Mouse (Mus musculus) neural tube, embryonic 13.5 days (tissue): ENCODE data around the gene Tmem135. TPM values are rescaled to one million over a fixed set of nuclear protein-coding genes. Genes with fewer than 3 reads are reported as not detected.
"Not testable (repeated sequence)": the region's sequence is repeated elsewhere in the genome, so short reads cannot be mapped to it uniquely, and the experiment has no call there.

Experiments used
- ATAC-seq: fragments of 200-750 bp; cut with Nextera tagmentation; 2 replicates; pipeline ENCODE4 v1.8.0; 2017; ENCODE audit warnings: low read depth, mild to moderate bottlenecking, moderate TSS enrichment, moderate library complexity
- H3K27ac ChIP-seq: fragments of 300-500 bp; sonication (generic); replicated peaks from 2 replicates; pipeline ENCODE4 v1.5.1; 2015; ENCODE audit warnings: moderate library complexity, mild to moderate bottlenecking, inconsistent platforms
- H3K27me3 ChIP-seq: fragments of 300-500 bp; sonication (generic); 2 replicates; pipeline ENCODE4 v1.6.1; 2015; ENCODE audit warnings: mild to moderate bottlenecking, inconsistent platforms
- H3K36me3 ChIP-seq: fragments of 300-500 bp; sonication (generic); 2 replicates; pipeline ENCODE4 v1.6.1; 2015; ENCODE audit warnings: mild to moderate bottlenecking, inconsistent platforms
- H3K4me1 ChIP-seq: fragments of 300-500 bp; sonication (generic); replicated peaks from 2 replicates; pipeline ENCODE4 v1.6.1; 2015; ENCODE audit warnings: inconsistent platforms
- H3K4me2 ChIP-seq: fragments of 300-500 bp; sonication (generic); 2 replicates; pipeline ENCODE4 v1.6.1; 2015; ENCODE audit warnings: inconsistent platforms, mild to moderate bottlenecking, moderate library complexity
- H3K4me3 ChIP-seq: fragments of 300-500 bp; sonication (generic); 2 replicates; pipeline ENCODE4 v1.5.1; 2015; ENCODE audit warnings: mild to moderate bottlenecking, inconsistent platforms
- H3K9ac ChIP-seq: fragments of 300-500 bp; sonication (generic); 2 replicates; pipeline ENCODE4 v1.6.1; 2015; ENCODE audit warnings: moderate library complexity, mild to moderate bottlenecking, inconsistent platforms
- H3K9me3 ChIP-seq: fragments of 300-500 bp; sonication (generic); 2 replicates; pipeline ENCODE4 v1.6.1; 2016; ENCODE audit warnings: inconsistent platforms
- WGBS: fragments of 180-500 bp; shearing (Covaris S2); methylation state at CpG from one replicate; pipeline ENCODE4 v1.1.7; 2015; 5-methylcytosine and 5-hydroxymethylcytosine counted together
- polyA plus RNA-seq: library from polyadenylated mRNA; unstranded; fragments of >200 nt; fragmentation: Nextera tagmentation; extraction: Ambion mirVana; gene quantifications from 2 replicates; pipeline ENCODE4 v1.2.1, GENCODE M21; 2015

Tmem135 gene
- polyA plus RNA-seq, 1 experiment from 2014 or later = 21.3 TPM

DNA sequence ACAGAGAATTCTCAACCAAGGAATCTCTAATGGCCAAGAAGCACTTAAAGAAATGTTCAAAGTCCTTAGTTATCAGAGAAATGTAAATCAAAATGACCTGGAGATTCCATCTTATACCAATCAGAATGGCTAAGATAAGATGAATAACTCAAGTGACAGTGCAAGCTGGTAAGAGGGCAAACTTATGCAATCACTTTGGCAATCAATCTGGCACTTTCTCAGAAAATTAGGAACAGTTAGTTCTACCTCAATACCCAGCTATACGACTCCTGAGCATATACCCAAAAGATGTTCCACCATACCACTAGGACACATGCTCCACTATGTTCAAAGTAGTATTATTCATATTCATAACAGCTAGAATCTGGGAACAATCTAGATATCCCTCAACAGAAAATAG is 74.1 kb downstream of the Tmem135 start:
- Histone ChIP-seq H3K27me3 (no peaks in the 10 kb centered on the region), H3K4me2 (no peak overlapping the region), H3K4me3 (no peak overlapping the region), H3K4me1 (0 out of 2 replicates have a peak, but pooled peaks cover 2% of the 10 kb centered on the region), H3K36me3 (no peaks in the 10 kb centered on the region), H3K9ac (no peak overlapping the region), H3K27ac (no peak overlapping the region), H3K9me3 (no peaks in the 10 kb centered on the region)
- WGBS = 91% methylated on average over 1 of the region's 1 CpGs
- no peak for ATAC-seq

DNA sequence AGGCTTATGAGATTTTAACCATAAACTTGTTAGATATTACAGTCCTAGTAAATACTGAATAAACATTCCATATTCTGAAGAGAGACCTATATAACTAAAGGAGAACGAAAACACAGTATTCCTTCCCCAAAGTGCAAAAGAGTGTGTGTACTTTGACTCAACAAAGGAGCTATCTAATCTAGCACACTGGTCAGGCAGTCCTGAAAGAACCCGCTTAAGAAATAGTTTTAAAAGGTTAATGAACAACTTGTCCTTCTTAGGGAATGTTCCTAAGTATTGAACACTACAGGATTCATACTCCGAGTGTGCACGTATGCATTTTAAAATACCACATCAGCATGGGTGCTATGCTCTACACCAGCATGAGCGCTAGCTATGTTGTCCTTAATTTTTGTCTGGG is 76.3 kb downstream of the Tmem135 start:
- Histone ChIP-seq H3K36me3 (no peaks in the 10 kb centered on the region), H3K9me3 (no peaks in the 10 kb centered on the region), H3K4me2 (no peak overlapping the region), H3K9ac (no peak overlapping the region), H3K4me3 (no peak overlapping the region), H3K27me3 (no peaks in the 10 kb centered on the region), H3K4me1 (no peaks in the 10 kb centered on the region), H3K27ac (no peak overlapping the region)
- ATAC-seq = no peak
- WGBS = 94% methylated on average over 5 of the region's 5 CpGs

- Histone ChIP-seq H3K9ac (no peak overlapping the region), H3K27ac (no peak overlapping the region), H3K4me2 (no peak overlapping the region), H3K9me3 (no peaks in the 10 kb centered on the region), H3K27me3 (no peaks in the 10 kb centered on the region), H3K36me3 (no peaks in the 10 kb centered on the region), H3K4me3 (no peak overlapping the region), H3K4me1 (no peaks in the 10 kb centered on the region)
- no peak for ATAC-seq
- WGBS = 86% methylated on average over 4 of the region's 4 CpGs
These were observed 77.3 kb downstream of the Tmem135 start for GRCm38 (mm10) chr7:89326761-89327160.

DNA sequence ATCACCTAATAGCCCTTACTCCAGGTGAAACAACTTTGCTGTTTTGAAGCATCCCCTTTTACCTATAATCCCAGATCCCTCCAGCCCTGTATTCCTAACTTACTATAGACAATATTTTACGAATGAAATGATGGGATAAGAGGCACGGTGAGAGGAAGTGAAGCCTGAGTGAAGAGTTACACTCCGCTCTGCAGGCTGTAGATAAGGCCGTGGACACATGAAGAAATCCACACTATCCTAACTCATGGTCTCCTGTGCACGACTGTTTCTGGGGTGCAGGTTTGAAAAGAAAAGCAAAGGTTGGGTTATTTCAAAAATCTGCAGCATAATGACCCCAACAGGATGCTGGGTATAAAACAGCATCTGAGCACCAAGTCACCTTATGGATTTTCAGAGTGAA is 77.8 kb downstream of the Tmem135 start:
- Histone ChIP-seq H3K4me1 (no peaks in the 10 kb centered on the region), H3K27ac (no peak overlapping the region), H3K36me3 (no peaks in the 10 kb centered on the region), H3K27me3 (no peaks in the 10 kb centered on the region), H3K9me3 (no peaks in the 10 kb centered on the region), H3K4me3 (no peak overlapping the region), H3K4me2 (no peak overlapping the region), H3K9ac (no peak overlapping the region)
- WGBS = 91% methylated on average over 5 of the region's 5 CpGs
- no peak for ATAC-seq

GRCm38 (mm10) chr7:89322741-89323140 is 81.3 kb downstream of the Tmem135 start:
- not testable (repeated sequence) for H3K4me3 ChIP-seq, H3K4me2 ChIP-seq, H3K4me1 ChIP-seq, ATAC-seq, H3K9me3 ChIP-seq, H3K27me3 ChIP-seq, H3K36me3 ChIP-seq, H3K27ac ChIP-seq, H3K9ac ChIP-seq
- 93% methylated on average over 4 of the region's 4 CpGs for WGBS

- Histone ChIP-seq H3K27me3 (no peaks in the 10 kb centered on the region), H3K9me3 (no peaks in the 10 kb centered on the region), H3K4me1 (no peaks in the 10 kb centered on the region), H3K9ac (no peak overlapping the region), H3K27ac (no peak overlapping the region), H3K4me2 (no peak overlapping the region), H3K36me3 (no peaks in the 10 kb centered on the region), H3K4me3 (no peak overlapping the region)
- 89% methylated on average over 1 of the region's 1 CpGs for WGBS
- ATAC-seq = no peak
These were observed 84.7 kb downstream of the Tmem135 start for GRCm38 (mm10) chr7:89319351-89319750.

GRCm38 (mm10) chr7:89317088-89317487 is 86.9 kb downstream of the Tmem135 start:
- H3K4me2 ChIP-seq, H3K36me3 ChIP-seq, H3K4me3 ChIP-seq, H3K4me1 ChIP-seq, H3K27ac ChIP-seq, ATAC-seq, H3K9ac ChIP-seq, H3K27me3 ChIP-seq, H3K9me3 ChIP-seq: not testable (repeated sequence)
- 81% methylated on average over 1 of the region's 1 CpGs for WGBS

DNA sequence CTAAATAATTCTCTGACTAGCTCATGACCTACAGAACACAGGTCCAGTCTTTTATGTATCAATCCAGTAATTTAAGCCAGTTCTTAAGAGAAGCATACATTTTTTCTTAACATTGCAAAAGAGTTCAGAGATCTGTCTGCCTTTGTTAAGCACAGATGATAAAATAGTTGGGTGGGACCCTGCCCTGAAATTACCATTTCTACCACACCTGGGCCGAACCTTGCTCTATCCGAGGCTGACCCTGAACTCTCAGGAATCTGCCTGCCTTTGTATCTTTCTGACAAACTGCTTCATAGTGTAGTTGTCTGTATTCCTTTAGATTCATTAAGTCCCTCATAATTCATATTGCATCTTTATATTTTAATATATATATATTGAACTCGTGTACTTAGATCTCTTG is 87.9 kb downstream of the Tmem135 start:
- Histone ChIP-seq H3K4me1 (no peaks in the 10 kb centered on the region), H3K36me3 (no peaks in the 10 kb centered on the region), H3K27ac (no peak overlapping the region), H3K27me3 (no peaks in the 10 kb centered on the region), H3K4me2 (no peak overlapping the region), H3K9ac (no peak overlapping the region), H3K4me3 (no peak overlapping the region), H3K9me3 (peaks cover 8% of the 10 kb centered on the region; the same call in 1 of the 2 replicates)
- ATAC-seq = no peak
- 91% methylated on average over 3 of the region's 3 CpGs for WGBS

DNA sequence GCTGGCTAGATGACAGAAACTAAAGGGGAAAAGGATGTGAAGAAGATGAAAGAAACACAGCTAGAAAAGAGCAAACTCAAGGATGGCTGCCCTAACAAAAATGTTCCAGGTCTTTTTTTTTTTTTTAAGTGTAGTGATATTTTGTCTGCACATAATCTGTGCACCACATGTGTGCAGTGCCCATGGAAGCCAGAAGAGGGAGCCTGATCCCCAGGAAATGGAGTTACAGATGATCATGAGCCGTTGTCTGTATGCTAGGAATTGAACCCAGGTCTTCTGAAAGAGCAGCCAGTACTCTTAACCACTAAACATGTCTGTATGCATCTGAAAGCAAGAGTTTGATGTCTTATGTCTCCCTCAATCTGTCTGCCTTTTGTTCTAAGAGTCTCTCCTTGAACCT is 92.5 kb downstream of the Tmem135 start:
- H3K36me3 ChIP-seq = no peaks in the 10 kb centered on the region
- H3K27me3 ChIP-seq = no peaks in the 10 kb centered on the region
- no peak overlapping the region for H3K4me3 ChIP-seq
- H3K9ac ChIP-seq = no peak overlapping the region
- no peak for ATAC-seq
- 98% methylated on average over 1 of the region's 1 CpGs for WGBS
- no peaks in the 10 kb centered on the region for H3K4me1 ChIP-seq
- peaks cover 8% of the 10 kb centered on the region; the same call in 1 of the 2 replicates for H3K9me3 ChIP-seq
- H3K4me2 ChIP-seq = no peak overlapping the region
- H3K27ac ChIP-seq = no peak overlapping the region

- ATAC-seq = no peak
- no peak overlapping the region for H3K9ac ChIP-seq
- no peak overlapping the region for H3K4me2 ChIP-seq
- H3K27me3 ChIP-seq = no peaks in the 10 kb centered on the region
- H3K9me3 ChIP-seq = peaks cover 8% of the 10 kb centered on the region; the same call in 1 of the 2 replicates
- no peak overlapping the region for H3K4me3 ChIP-seq
- no peaks in the 10 kb centered on the region for H3K4me1 ChIP-seq
- 67% methylated on average over 3 of the region's 3 CpGs for WGBS
- H3K36me3 ChIP-seq = no peaks in the 10 kb centered on the region
- H3K27ac ChIP-seq = no peak overlapping the region
These were observed 95.1 kb downstream of the Tmem135 start for GRCm38 (mm10) chr7:89308926-89309325.

DNA sequence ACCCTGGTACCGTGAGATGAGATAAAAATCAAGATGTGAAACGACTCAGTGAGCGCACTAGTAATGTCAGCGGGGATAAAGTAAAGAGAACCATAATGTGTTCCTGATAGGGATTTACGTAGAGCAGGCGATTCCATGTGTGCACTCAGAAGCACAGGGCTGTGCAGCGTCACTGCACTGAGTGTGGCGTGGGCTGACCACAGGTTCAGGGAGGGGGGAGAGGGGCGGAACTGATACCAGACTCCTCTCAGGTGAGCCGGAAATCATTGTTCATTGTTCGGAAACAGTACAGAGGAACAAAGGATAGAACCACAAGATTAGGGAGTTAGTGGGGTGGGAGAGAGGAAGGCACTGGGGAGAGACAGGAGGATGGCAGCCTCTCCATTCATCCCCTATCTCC is 95.8 kb downstream of the Tmem135 start:
- Histone ChIP-seq H3K36me3 (peaks cover 1% of the 10 kb centered on the region; the same call in 1 of the 2 replicates), H3K9ac (no peak overlapping the region), H3K9me3 (peaks cover 8% of the 10 kb centered on the region; the same call in 1 of the 2 replicates), H3K27ac (no peak overlapping the region), H3K4me3 (no peak overlapping the region), H3K4me1 (no peaks in the 10 kb centered on the region), H3K4me2 (no peak overlapping the region), H3K27me3 (no peaks in the 10 kb centered on the region)
- ATAC-seq = no peak
- 88% methylated on average over 11 of the region's 11 CpGs for WGBS

GRCm38 (mm10) chr7:89306831-89307230 is 97.2 kb downstream of the Tmem135 start:
- Histone ChIP-seq H3K36me3 (peaks cover 3% of the 10 kb centered on the region; the same call in 1 of the 2 replicates), H3K4me3 (no peak overlapping the region), H3K4me1 (no peaks in the 10 kb centered on the region), H3K27ac (no peak overlapping the region), H3K9ac (no peak overlapping the region), H3K27me3 (no peaks in the 10 kb centered on the region), H3K9me3 (peaks cover 5% of the 10 kb centered on the region; the same call in 1 of the 2 replicates), H3K4me2 (no peak overlapping the region)
- 83% methylated on average over 6 of the region's 6 CpGs for WGBS
- no peak for ATAC-seq

- Histone ChIP-seq H3K36me3 (peaks cover 11% of the 10 kb centered on the region; the same call in 1 of the 2 replicates), H3K4me1 (no peaks in the 10 kb centered on the region), H3K9me3 (no peaks in the 10 kb centered on the region), H3K9ac (no peak overlapping the region), H3K4me2 (no peak overlapping the region), H3K27ac (no peak overlapping the region), H3K27me3 (no peaks in the 10 kb centered on the region), H3K4me3 (no peak overlapping the region)
- no peak for ATAC-seq
- WGBS = 88% methylated on average over 3 of the region's 3 CpGs
These were observed 99.1 kb downstream of the Tmem135 start for GRCm38 (mm10) chr7:89304958-89305357.
